Mouse (Mus musculus) frontal cortex, adult 2 months (tissue): ENCODE results near the gene Dcps. TPM values are rescaled to one million over a fixed set of nuclear protein-coding genes. Genes with fewer than 3 reads are reported as not detected.

Source experiments
- DNase-seq, 2 experiments: peaks; one replicate each; pipeline ENCODE4 v3.0.0; 2022; ENCODE audit warnings: low spot score in 1 of 2; ENCODE audit errors: extremely low spot score in 1 of 2
- polyA plus RNA-seq: library from polyadenylated mRNA; depleted of rRNA; stranded (reverse); fragments of >200 nt; gene quantifications from 2 replicates; pipeline ENCODE4 v1.2.3, GENCODE M21; 2012; rRNA removed

The Dcps gene
- polyA plus RNA-seq, result 23.6 and 23.9 TPM in 2 replicates

- peak; percentile 94 to 98 for DNase-seq
Measured at GRCm38 (mm10) chr9:35175251-35176123, at the start of gene Dcps. Gene Dcps, minus strand, starts transcription at chr9:35176061.

GRCm38 (mm10) chr9:35223466-35223865 lies 47.6 kb upstream of the Dcps start:
- no peak for DNase-seq

- no peak for DNase-seq
Measured at GRCm38 (mm10) chr9:35217963-35218362, 42.1 kb upstream of the Dcps start.

GRCm38 (mm10) chr9:35211573-35212511 lies 36.0 kb upstream of the Dcps start:
- no peak for DNase-seq

GRCm38 (mm10) chr9:35210542-35211474 lies 34.9 kb upstream of the Dcps start, which contains the start of gene Foxred1:
Gene Foxred1, minus strand, starts transcription at chr9:35211055.
- DNase-seq, result peak; percentile 99

- DNase-seq, result no peak
Measured at GRCm38 (mm10) chr9:35204421-35204820, 28.6 kb upstream of the Dcps start.

- no peak for DNase-seq
Measured at GRCm38 (mm10) chr9:35203536-35203935, 27.7 kb upstream of the Dcps start.

GRCm38 (mm10) chr9:35200529-35201060 lies 24.7 kb upstream of the Dcps start:
- peak in 1 of 2 experiments; percentile 22 for DNase-seq

- DNase-seq, result peak; percentile 49 to 85
Measured at GRCm38 (mm10) chr9:35199772-35200471, 24.1 kb upstream of the Dcps start, which contains the start of the genes Srpr and Tirap. Gene Srpr, plus strand, starts transcription at chr9:35200175. Gene Tirap, minus strand, starts transcription at chr9:35200291.

GRCm38 (mm10) chr9:35198945-35199771 lies 23.3 kb upstream of the Dcps start:
- no peak for DNase-seq

- DNase-seq, result no peak
Measured at GRCm38 (mm10) chr9:35198351-35198750, 22.5 kb upstream of the Dcps start.

GRCm38 (mm10) chr9:35197625-35198024 lies 21.8 kb upstream of the Dcps start:
- DNase-seq, result no peak

GRCm38 (mm10) chr9:35194048-35194447 lies 18.2 kb upstream of the Dcps start:
- DNase-seq, result no peak

- no peak for DNase-seq
Measured at GRCm38 (mm10) chr9:35192983-35193542, 17.2 kb upstream of the Dcps start.

- peak in 1 of 2 experiments; percentile 65 for DNase-seq
Measured at GRCm38 (mm10) chr9:35188700-35189099, 12.8 kb upstream of the Dcps start.

- DNase-seq, result no peak
Measured at GRCm38 (mm10) chr9:35187351-35187903, 11.6 kb upstream of the Dcps start.

- no peak for DNase-seq
Measured at GRCm38 (mm10) chr9:35186430-35186829, 10.6 kb upstream of the Dcps start.
